Mouse (Mus musculus) myocyte (in vitro differentiated cells): ENCODE results near the gene Mt1. TPM values are rescaled to one million over a fixed set of nuclear protein-coding genes. Genes with fewer than 3 reads are reported as not detected.
A peak's percentile ranks its signal among the peaks of the same experiment; 100 is the strongest.

Experiments
- H3K27me3 ChIP-seq: one replicate; pipeline ENCODE4 v1.6.1; 2011; ENCODE audit not compliant: control insufficient read depth, insufficient read depth, insufficient read length
- H3K36me3 ChIP-seq: one replicate; pipeline ENCODE4 v1.6.1; 2011; ENCODE audit not compliant: control insufficient read depth, insufficient read depth
- H3K4me2 ChIP-seq: one replicate; pipeline ENCODE4 v1.6.1; 2011; ENCODE audit warnings: low read depth, control low read depth
- H3K4me3 ChIP-seq: one replicate; pipeline ENCODE4 v1.5.1; 2011; ENCODE audit warnings: mild to moderate bottlenecking, control low read depth, moderate library complexity
- H3K79me2 ChIP-seq: one replicate; pipeline ENCODE4 v1.6.1; 2011; ENCODE audit not compliant: control insufficient read depth, insufficient read depth
- H3ac ChIP-seq: one replicate; pipeline ENCODE4 v1.6.1; 2011; ENCODE audit not compliant: control insufficient read depth, insufficient read length
- CEBPB ChIP-seq: IDR thresholded peaks from 2 replicates; pipeline ENCODE4 v1.6.1; 2011; ENCODE audit warnings: mild to moderate bottlenecking, moderate library complexity; ENCODE audit not compliant: poor library complexity, insufficient read depth, severe bottlenecking
- E2F4 ChIP-seq: IDR thresholded peaks from one replicate; pipeline ENCODE4 v1.6.1; 2011; ENCODE audit warnings: mild to moderate bottlenecking, control low read depth, moderate library complexity; ENCODE audit not compliant: insufficient read depth
- MAX ChIP-seq: IDR thresholded peaks from one replicate; pipeline ENCODE4 v1.6.1; 2011; ENCODE audit warnings: low read depth, mild to moderate bottlenecking, control low read depth
- MYOD1 ChIP-seq, 3 experiments: IDR thresholded peaks; one replicate each; pipeline ENCODE4 v1.6.1; 2011; ENCODE audit warnings: control low read depth in 2 of 3, low read depth in 2 of 3, mild to moderate bottlenecking in 2 of 3, moderate library complexity in 1 of 3; ENCODE audit not compliant: insufficient read length in 2 of 3, control insufficient read depth in 1 of 3
- MYOG ChIP-seq, 3 experiments: IDR thresholded peaks; one replicate each; pipeline ENCODE4 v1.6.1; 2011; ENCODE audit warnings: control low read depth in 2 of 3, low read depth in 2 of 3, mild to moderate bottlenecking in 2 of 3; ENCODE audit not compliant: insufficient read length in 2 of 3, control insufficient read depth in 1 of 3, insufficient read depth in 1 of 3
- POLR2A ChIP-seq: IDR thresholded peaks from one replicate; pipeline ENCODE4 v1.6.1; 2011; ENCODE audit warnings: low read depth, mild to moderate bottlenecking, control low read depth, moderate library complexity; ENCODE audit not compliant: insufficient read length
- POLR2AphosphoS2 ChIP-seq: IDR thresholded peaks from one replicate; pipeline ENCODE4 v1.6.1; 2011; ENCODE audit warnings: low read depth, control low read depth; ENCODE audit not compliant: insufficient read length
- REST ChIP-seq: IDR thresholded peaks from one replicate; pipeline ENCODE4 v1.6.1; 2011; ENCODE audit warnings: mild to moderate bottlenecking, control low read depth, moderate library complexity; ENCODE audit not compliant: insufficient read depth, insufficient read length
- SRF ChIP-seq: IDR thresholded peaks from one replicate; pipeline ENCODE4 v1.6.1; 2011; ENCODE audit warnings: low read depth; ENCODE audit not compliant: control insufficient read depth, insufficient read length
- TCF12 ChIP-seq: IDR thresholded peaks from one replicate; pipeline ENCODE4 v1.6.1; 2011; ENCODE audit warnings: mild to moderate bottlenecking, control low read depth; ENCODE audit not compliant: poor library complexity, insufficient read depth, severe bottlenecking
- TCF3 ChIP-seq: IDR thresholded peaks from one replicate; pipeline ENCODE4 v1.6.1; 2011; ENCODE audit warnings: low read depth, control low read depth; ENCODE audit not compliant: insufficient read length
- USF1 ChIP-seq: IDR thresholded peaks from one replicate; pipeline ENCODE4 v1.6.1; 2011; ENCODE audit warnings: low read depth, mild to moderate bottlenecking, control low read depth, moderate library complexity
- polyA plus RNA-seq: library from polyadenylated mRNA; unstranded; fragments of >200 nt; fragmentation: generic; extraction: Trizol; gene quantifications from one replicate; pipeline ENCODE4 v1.2.1, GENCODE M21; 2012; ENCODE audit warnings: missing spikeins

Gene Mt1
- polyA plus RNA-seq, 1 experiment, result 1,165 TPM

DNA sequence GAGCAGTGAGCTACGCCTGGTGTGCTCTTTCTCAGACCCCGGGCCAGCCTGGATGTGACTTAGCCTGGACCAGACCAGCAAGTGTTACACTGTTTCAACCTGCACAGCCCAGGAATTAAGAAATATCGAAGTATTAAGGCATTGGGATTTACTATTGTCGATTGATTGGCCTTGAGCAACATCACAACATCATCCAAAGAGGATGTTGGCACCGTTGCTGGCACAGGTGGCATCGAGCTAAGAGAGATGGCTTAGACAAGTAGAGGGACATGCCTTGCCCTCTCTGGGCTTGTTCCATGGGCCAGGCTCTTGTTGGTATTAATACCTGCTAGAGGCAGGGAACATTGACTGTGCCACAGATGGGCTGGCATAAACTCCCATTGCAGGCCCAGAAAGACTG lies 43.3 kb upstream of the Mt1 start:
- Histone ChIP-seq H3K79me2 (no peaks in the 10 kb centered on the region), H3ac (no peak overlapping the region), H3K4me3 (no peak overlapping the region), H3K27me3 (no peaks in the 10 kb centered on the region), H3K4me2 (no peak overlapping the region), H3K36me3 (no peaks in the 10 kb centered on the region)
- TF ChIP-seq SRF (no peak), TCF3 (no peak), MYOD1 (IDR thresholded peaks at IDR 0.05; ENCODE audit: control insufficient read depth in 1 of 3, insufficient read length in 2 of 3, low read depth in 2 of 3) (no peak), E2F4 (no peak), REST (no peak), MYOG (IDR thresholded peaks at IDR 0.05; ENCODE audit: control insufficient read depth in 1 of 3, insufficient read depth in 1 of 3, insufficient read length in 2 of 3, low read depth in 2 of 3) (no peak), MAX (no peak), USF1 (no peak), POLR2AphosphoS2 (no peak), TCF12 (no peak), POLR2A (no peak), CEBPB (no peak)

DNA sequence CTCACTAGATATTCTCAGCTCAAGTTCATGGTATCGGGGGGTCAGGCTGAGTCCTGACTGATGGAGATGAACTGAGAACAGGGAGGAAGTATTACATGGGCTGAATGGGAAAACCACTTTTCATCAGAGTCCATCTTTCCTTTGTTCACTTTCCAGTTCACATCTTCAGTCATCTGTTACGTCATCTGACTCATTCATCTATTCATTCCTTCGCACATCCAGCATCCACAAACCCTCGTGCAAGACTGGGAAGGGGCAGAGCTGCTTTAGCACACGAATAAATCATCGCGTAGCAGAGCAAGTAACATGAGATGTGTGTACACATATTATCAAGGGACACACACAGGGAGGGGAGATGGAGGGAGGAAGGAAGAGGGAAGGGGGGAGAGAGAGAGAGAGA lies 42.7 kb upstream of the Mt1 start:
- Histone ChIP-seq H3K4me2 (no peak overlapping the region), H3K4me3 (no peak overlapping the region), H3K79me2 (no peaks in the 10 kb centered on the region), H3K27me3 (no peaks in the 10 kb centered on the region), H3K36me3 (no peaks in the 10 kb centered on the region), H3ac (no peak overlapping the region)
- TF ChIP-seq MAX (no peak), TCF12 (no peak), TCF3 (no peak), POLR2AphosphoS2 (no peak), USF1 (no peak), MYOG (IDR thresholded peaks at IDR 0.05; ENCODE audit: control insufficient read depth in 1 of 3, insufficient read depth in 1 of 3, insufficient read length in 2 of 3, low read depth in 2 of 3) (no peak), CEBPB (no peak), REST (no peak), POLR2A (no peak)

DNA sequence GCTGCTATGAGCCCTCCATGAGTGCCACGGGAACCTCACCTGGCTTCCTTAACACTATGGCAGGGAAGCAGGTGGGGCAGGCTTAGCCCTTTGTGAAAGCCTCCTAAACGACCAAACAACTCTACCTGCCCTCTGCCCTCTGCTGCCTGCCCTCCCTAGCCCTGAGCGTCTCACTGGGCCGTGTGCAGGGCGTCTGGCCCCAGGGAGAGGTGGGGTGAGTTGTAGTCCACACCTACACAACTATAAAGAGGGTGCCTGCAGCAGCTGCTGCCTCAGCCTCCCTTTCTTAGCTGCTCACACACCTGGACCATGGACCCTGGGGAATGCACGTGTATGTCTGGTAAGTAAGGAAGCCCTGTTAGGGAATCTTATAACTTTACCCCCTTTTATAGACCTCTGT lies 41.9 kb upstream of the Mt1 start, which contains the start of gene Mt4:
Mt4 (plus strand) TSS at position 265 of the 400 bp plus-strand sequence.
- Histone ChIP-seq H3K79me2 (no peaks in the 10 kb centered on the region), H3K4me3 (no peak within 1 kb of the TSS), H3ac (no peak within 1 kb of the TSS), H3K4me2 (no peak within 1 kb of the TSS), H3K27me3 (no peaks in the 10 kb centered on the region), H3K36me3 (no peaks in the 10 kb centered on the region)
- TF ChIP-seq POLR2A, result no peak
- TF ChIP-seq MYOD1 (IDR thresholded peaks at IDR 0.05; ENCODE audit: control insufficient read depth in 1 of 3, insufficient read length in 2 of 3, low read depth in 2 of 3), result no peak
- TF ChIP-seq MAX, result no peak
- no peak for TF ChIP-seq REST
- TF ChIP-seq USF1, result no peak
- no peak for TF ChIP-seq POLR2AphosphoS2
- no peak for TF ChIP-seq SRF
- TF ChIP-seq CEBPB, result no peak
- TF ChIP-seq E2F4, result no peak
- TF ChIP-seq MYOG (IDR thresholded peaks at IDR 0.05; ENCODE audit: control insufficient read depth in 1 of 3, insufficient read depth in 1 of 3, insufficient read length in 2 of 3, low read depth in 2 of 3), result no peak
- no peak for TF ChIP-seq TCF12
- TF ChIP-seq TCF3, result no peak

DNA sequence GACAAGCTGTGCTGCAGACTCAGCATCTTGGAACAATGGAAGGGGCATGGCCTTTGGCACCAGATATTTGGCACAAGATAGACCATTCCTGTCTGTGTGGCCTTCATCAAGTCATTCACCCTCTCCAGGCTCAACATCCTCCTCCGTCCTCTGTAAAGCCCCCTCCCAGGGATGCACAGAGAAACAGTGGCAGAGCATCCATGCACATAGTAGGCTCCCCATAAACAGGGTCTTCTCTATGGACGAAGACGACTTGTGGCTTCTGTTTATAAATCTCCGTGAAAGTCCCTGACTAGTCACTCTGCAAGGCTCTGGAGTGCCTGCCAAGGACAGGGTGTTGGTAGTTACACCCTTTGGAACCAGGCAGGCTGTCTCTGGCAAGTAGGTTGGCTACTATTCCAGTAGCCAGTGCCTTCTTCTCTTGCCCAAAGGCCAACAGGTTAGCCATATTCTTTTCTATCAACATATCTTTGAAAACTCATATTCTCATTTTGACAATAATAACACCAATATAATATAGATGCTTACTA lies 38.6 kb upstream of the Mt1 start:
- Histone ChIP-seq H3K27me3 (no peaks in the 10 kb centered on the region), H3K4me2 (no peak overlapping the region), H3K36me3 (no peaks in the 10 kb centered on the region), H3K79me2 (no peaks in the 10 kb centered on the region), H3K4me3 (no peak overlapping the region), H3ac (no peak overlapping the region)
- TF ChIP-seq MAX, result no peak
- no peak for TF ChIP-seq MYOD1 (IDR thresholded peaks at IDR 0.05; ENCODE audit: control insufficient read depth in 1 of 3, insufficient read length in 2 of 3, low read depth in 2 of 3)

DNA sequence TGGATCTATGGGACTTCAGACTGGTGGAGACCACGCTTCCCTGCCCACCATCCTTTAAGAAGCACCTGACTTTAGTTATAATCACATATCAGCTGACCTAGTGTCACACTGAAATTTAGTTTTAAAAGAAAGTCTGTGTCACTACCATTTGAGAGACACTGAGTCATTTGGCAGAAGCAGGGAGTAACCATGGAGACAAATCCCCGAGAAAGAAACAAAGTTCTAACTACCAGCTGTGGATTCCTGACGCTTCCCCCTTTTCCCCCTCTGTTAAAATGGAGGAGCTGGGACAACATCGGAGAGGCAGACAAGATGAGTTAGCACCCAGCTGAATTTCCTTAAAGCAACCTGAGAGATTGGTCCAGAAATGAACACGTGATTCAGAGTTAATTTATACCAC lies 30.6 kb upstream of the Mt1 start:
- Histone ChIP-seq H3K4me3 (no peak overlapping the region), H3K4me2 (peak overlapping the region; percentile 34), H3K27me3 (no peaks in the 10 kb centered on the region), H3ac (no peak overlapping the region), H3K36me3 (no peaks in the 10 kb centered on the region), H3K79me2 (no peaks in the 10 kb centered on the region)
- TF ChIP-seq TCF12, result no peak
- no peak for TF ChIP-seq SRF
- no peak for TF ChIP-seq CEBPB
- no peak for TF ChIP-seq TCF3
- TF ChIP-seq POLR2AphosphoS2, result no peak
- TF ChIP-seq REST, result no peak
- no peak for TF ChIP-seq MYOG (IDR thresholded peaks at IDR 0.05; ENCODE audit: control insufficient read depth in 1 of 3, insufficient read depth in 1 of 3, insufficient read length in 2 of 3, low read depth in 2 of 3)
- no peak for TF ChIP-seq E2F4
- no peak for TF ChIP-seq MYOD1 (IDR thresholded peaks at IDR 0.05; ENCODE audit: control insufficient read depth in 1 of 3, insufficient read length in 2 of 3, low read depth in 2 of 3)
- no peak for TF ChIP-seq USF1
- TF ChIP-seq POLR2A, result no peak
- no peak for TF ChIP-seq MAX
